ENCODE assay signal across 15 mouse cellular contexts in the genomic region with DNA sequence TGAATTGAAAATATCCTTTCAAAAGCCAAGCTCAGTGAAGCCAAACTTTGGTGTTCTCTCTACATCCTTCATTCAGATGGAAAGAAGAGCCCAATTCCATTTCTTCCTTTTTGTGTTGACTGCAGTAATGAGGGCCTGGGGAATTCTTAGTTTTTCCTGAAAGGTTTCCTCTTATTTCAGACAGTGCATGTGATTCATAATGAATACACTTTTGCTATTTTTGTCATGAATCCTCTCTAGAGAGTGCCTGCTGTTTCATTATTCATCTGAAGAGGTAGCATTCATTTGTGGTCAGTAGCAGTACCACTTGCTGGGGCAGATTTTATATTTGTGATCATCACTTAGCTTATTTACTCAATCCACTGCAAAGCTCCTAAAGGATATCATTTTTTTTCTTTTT.
"Had no signal": no experiment of that assay in that cellular context is flagged by ENCODE, and none has a peak within 500 bp of the region (broad histone marks: within the 10 kb centered on the region; RNA-seq: fewer than 3 reads in every experiment).

No protein-coding gene starts in this region.

- H3K9me3 ChIP-seq: intestine, embryonic 15.5 days; limb, embryonic 12.5 days; stomach, embryonic 15.5 days had no signal

- ATAC-seq: intestine, embryonic 15.5 days; lung, postnatal 0 days had no signal

- H3K36me3 ChIP-seq: intestine, embryonic 15.5 days; limb, embryonic 12.5 days; stomach, embryonic 15.5 days had no signal

- H3K9ac ChIP-seq: intestine, embryonic 15.5 days; limb, embryonic 12.5 days; liver, embryonic 14.5 days; stomach, embryonic 15.5 days had no signal

- H3K4me2 ChIP-seq: intestine, embryonic 15.5 days; limb, embryonic 12.5 days; stomach, embryonic 15.5 days had no signal

- H3K4me1 ChIP-seq: intestine, embryonic 15.5 days; limb, embryonic 12.5 days; stomach, embryonic 15.5 days had no signal

- H3K27me3 ChIP-seq: intestine, embryonic 15.5 days; limb, embryonic 12.5 days; stomach, embryonic 15.5 days had no signal

- H3K27ac ChIP-seq: intestine, embryonic 15.5 days; layer of hippocampus, adult 2 months; limb, embryonic 12.5 days; liver, embryonic 14.5 days; stomach, embryonic 15.5 days had no signal

- DNase-seq: kidney, adult 18-20 months; kidney, postnatal 10 days; kidney, postnatal 4 days; liver; lung, adult 18-20 months; lung, postnatal 36 days; right cerebral cortex, postnatal 4 days; thymus, adult 2 months; thymus, postnatal 25 days had no signal

- H3K4me3 ChIP-seq: intestine, embryonic 15.5 days; layer of hippocampus, adult 2 months; limb, embryonic 12.5 days; stomach, embryonic 15.5 days had no signal
